Mouse (Mus musculus) cortical plate, adult 2 months (tissue): Measurements from ENCODE around the gene Tssk2.

Experiments used
- CTCF ChIP-seq: fragments of 200-500 bp; IDR thresholded peaks from 2 replicates; pipeline ENCODE4 v1.5.1; 2011; ENCODE audit warnings: mild to moderate bottlenecking, control low read depth, low read length; ENCODE audit not compliant: insufficient read depth; ENCODE audit errors: extremely low read depth
- POLR2A ChIP-seq: fragments of 200-500 bp; IDR thresholded peaks from 2 replicates; pipeline ENCODE4 v1.6.1; 2011; ENCODE audit warnings: mild to moderate bottlenecking, low read length, control low read depth; ENCODE audit not compliant: insufficient read depth; ENCODE audit errors: extremely low read depth

DNA sequence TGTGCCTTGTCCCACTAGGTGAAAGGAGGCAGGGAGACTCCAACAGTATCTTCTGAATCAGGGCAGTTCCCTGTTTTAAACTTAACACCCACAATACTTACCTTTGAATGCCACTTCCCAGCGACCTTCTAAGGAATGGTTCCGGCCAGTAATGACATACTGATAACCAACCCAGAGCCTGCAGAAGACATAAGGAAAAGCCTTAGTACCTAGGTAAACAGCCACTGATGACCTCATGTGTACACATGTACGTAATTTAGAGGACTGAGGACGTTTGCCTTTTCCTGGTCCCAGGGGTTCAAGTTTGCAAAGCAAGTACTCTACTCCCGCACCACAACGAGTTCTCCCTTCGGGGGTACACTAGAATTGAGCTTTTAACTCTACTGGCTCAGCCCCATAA lies 41.3 kb upstream of the Tssk2 start:
- TF ChIP-seq CTCF (no peak), POLR2A (no peak)
